8 mouse cellular contexts compared by ENCODE assay signal in genomic region chr16:10358010-10358934, GRCm38 (mm10). TPM values are rescaled to one million over a fixed set of nuclear protein-coding genes. Genes with fewer than 3 reads are reported as not detected.
A peak's percentile ranks its signal among the peaks of the same experiment; 100 is the strongest.
DNase-seq lines count a peak whose midpoint lies in the region; ATAC-seq lines count a peak whose summit lies in the region.

No protein-coding gene starts in this region.

- peak overlapping the region; percentile 16 to 21; a peak in 2 of 4 replicates for H3K4me3 ChIP-seq in heart, embryonic 14.5 days (ENCODE audit: control insufficient read depth in 1 of 2, insufficient read depth in 1 of 2, low read depth in 1 of 2, low read length in 2 of 2)
- H3K4me3 ChIP-seq in lung, embryonic 15.5 days, result no peak overlapping the region

- no peak overlapping the region for H3K9ac ChIP-seq in heart, embryonic 14.5 days (ENCODE audit: low read length)
- H3K9ac ChIP-seq in lung, embryonic 15.5 days, result no peak overlapping the region

- peaks cover 3 to 21% of the 10 kb centered on the region in 2 experiments; a peak in 3 of 4 replicates for H3K4me1 ChIP-seq in heart, embryonic 14.5 days (ENCODE audit: control insufficient read depth in 2 of 2, insufficient read depth in 2 of 2, low read length in 2 of 2)
- H3K4me1 ChIP-seq in lung, embryonic 15.5 days, result peaks cover 36% of the 10 kb centered on the region

- H3K36me3 ChIP-seq in heart, embryonic 14.5 days (ENCODE audit: control insufficient read depth, insufficient read depth, low read length), result no peaks in the 10 kb centered on the region
- no peaks in the 10 kb centered on the region for H3K36me3 ChIP-seq in lung, embryonic 15.5 days

- WGBS in heart, embryonic 14.5 days, result 14% methylated on average over 30 of the region's 30 CpGs
- WGBS in lung, embryonic 15.5 days, result 12% methylated on average over 30 of the region's 30 CpGs

- peak overlapping the region; percentile 56 for H3K4me2 ChIP-seq in heart, embryonic 14.5 days (ENCODE audit: low read length)
- H3K4me2 ChIP-seq in lung, embryonic 15.5 days, result peak overlapping the region; percentile 50

- intact Hi-C loops in heart, postnatal 10 days (cut with DNase I), result no loop called here

- H3K9me3 ChIP-seq in heart, embryonic 14.5 days (ENCODE audit: control insufficient read depth, low read length), result no peaks in the 10 kb centered on the region
- no peaks in the 10 kb centered on the region for H3K9me3 ChIP-seq in lung, embryonic 15.5 days

- DNase-seq in heart, postnatal 10 days, result no peak
- peak; percentile 12 to 22 for DNase-seq in kidney, adult 8-10 months
- peak; percentile 40 for DNase-seq in ovary, postnatal 14 days (ENCODE audit: low spot score)
- DNase-seq in frontal cortex, adult 2 months (ENCODE audit: extremely low spot score in 1 of 2, low spot score in 1 of 2), result no peak
- no peak for DNase-seq in cerebellum, adult 8-10 months

- H3K27me3 ChIP-seq in heart, embryonic 14.5 days (ENCODE audit: control insufficient read depth, insufficient read depth, low read length), result no peaks in the 10 kb centered on the region
- H3K27me3 ChIP-seq in lung, embryonic 15.5 days, result no peaks in the 10 kb centered on the region

- ATAC-seq in heart, embryonic 14.5 days (ENCODE audit: insufficient number of reproducible peaks, insufficient read depth, low FRiP score, low read depth), result peak; percentile 67
- ATAC-seq in erythroblast, adult 5-6 weeks (replicated peaks; ENCODE audit: low FRiP score, poor library complexity, severe bottlenecking), result peak; percentile 94
- ATAC-seq in lung, embryonic 15.5 days (ENCODE audit: borderline replicate concordance, extremely low read depth, low FRiP score, low TSS enrichment), result peak; percentile 81

- H3K27ac ChIP-seq in heart, embryonic 14.5 days (replicated peaks in 1 of 2; ENCODE audit: control insufficient read depth in 1 of 2, insufficient read depth in 1 of 2, low read depth in 2 of 2, low read length in 2 of 2), result no peak overlapping the region
- peak overlapping the region; percentile 29; the same call in 1 of the 2 replicates for H3K27ac ChIP-seq in lung, embryonic 15.5 days

RNA-seq across cellular contexts. Expression of gene Tekt5, which starts 37.0 kb away (rescaled TPM):
- 0.32 and 0.97 TPM in 2 replicates for polyA plus RNA-seq in heart, embryonic 14.5 days (2014; fragmentation: Nextera tagmentation; extraction: Ambion mirVana)
- total RNA-seq in heart, postnatal 10 days (2021), result under 1 TPM in 1 of 2 experiments, not detected in 1; 0.22 TPM
- not detected in 2 replicates for total RNA-seq in erythroblast, adult 5-6 weeks (2015; ENCODE audit: low replicate concordance)
- total RNA-seq in erythroblast, adult 5-6 weeks (2017; ENCODE audit: low replicate concordance), result not detected in 2 replicates
- polyA plus RNA-seq in lung, embryonic 15.5 days (2015; fragmentation: Nextera tagmentation; extraction: Ambion mirVana), result 1.9 and 2.6 TPM in 2 replicates
- polyA plus RNA-seq in frontal cortex, adult 2 months (2012; rRNA removed), result 9.1 and 15.5 TPM in 2 replicates

RNA-seq across cellular contexts. Expression of gene Emp2, which starts 44.5 kb away (rescaled TPM):
- 35.9 and 37.2 TPM in 2 replicates for polyA plus RNA-seq in heart, embryonic 14.5 days (2014; fragmentation: Nextera tagmentation; extraction: Ambion mirVana)
- 10 to 100 TPM; 42.5 to 46.4 TPM for total RNA-seq in heart, postnatal 10 days (2021)
- total RNA-seq in erythroblast, adult 5-6 weeks (2015; ENCODE audit: low replicate concordance), result not detected in 2 replicates
- not detected in 2 replicates for total RNA-seq in erythroblast, adult 5-6 weeks (2017; ENCODE audit: low replicate concordance)
- polyA plus RNA-seq in lung, embryonic 15.5 days (2015; fragmentation: Nextera tagmentation; extraction: Ambion mirVana), result 79.3 and 93.8 TPM in 2 replicates
- polyA plus RNA-seq in frontal cortex, adult 2 months (2012; rRNA removed), result 16.7 and 19.3 TPM in 2 replicates

RNA-seq across cellular contexts. Expression of gene Nubp1, which starts 53.5 kb away (rescaled TPM):
- polyA plus RNA-seq in heart, embryonic 14.5 days (2014; fragmentation: Nextera tagmentation; extraction: Ambion mirVana), result 33.5 and 33.7 TPM in 2 replicates
- 10 to 100 TPM; 10.6 to 10.8 TPM for total RNA-seq in heart, postnatal 10 days (2021)
- total RNA-seq in erythroblast, adult 5-6 weeks (2015; ENCODE audit: low replicate concordance), result 1.0 and 6.7 TPM in 2 replicates
- total RNA-seq in erythroblast, adult 5-6 weeks (2017; ENCODE audit: low replicate concordance), result 7.8 and 8.6 TPM in 2 replicates
- polyA plus RNA-seq in lung, embryonic 15.5 days (2015; fragmentation: Nextera tagmentation; extraction: Ambion mirVana), result 68.5 and 74.4 TPM in 2 replicates
- polyA plus RNA-seq in frontal cortex, adult 2 months (2012; rRNA removed), result 25.6 and 26.4 TPM in 2 replicates

Comparison
In these comparisons a context has a peak if more than half of its experiments do, and no peak if none do; other contexts are left out.
1. DNase-seq: peak in kidney, adult 8-10 months (2 of 2) and ovary, postnatal 14 days (single experiment); none in heart, postnatal 10 days (0 of 2), frontal cortex, adult 2 months (0 of 2) and cerebellum, adult 8-10 months (single experiment).
2. Peak in every context shown above with its lines, with median percentiles within 50 percentile points of each other: ATAC-seq.